Mouse (Mus musculus): Measurements from ENCODE around the gene Ubl4b.

Gene Ubl4b

GRCm38 (mm10) chr3:107524547-107524946 is 30.3 kb downstream of the Ubl4b start:
- DNase-seq (ENCODE audit: low spot score in 2 of 2) = no peak

GRCm38 (mm10) chr3:107520931-107521330 is 33.9 kb downstream of the Ubl4b start:
- DNase-seq (ENCODE audit: low spot score in 2 of 2) = no peak

GRCm38 (mm10) chr3:107517631-107518108 is 37.2 kb downstream of the Ubl4b start, which contains the start of gene Slc6a17:
Gene Slc6a17, minus strand, starts transcription at chr3:107518018.
- DNase-seq (ENCODE audit: low spot score in 2 of 2) = peak; percentile 68 to 70

GRCm38 (mm10) chr3:107516776-107517630 is 37.9 kb downstream of the Ubl4b start:
- DNase-seq (ENCODE audit: low spot score in 2 of 2) = no peak

GRCm38 (mm10) chr3:107515989-107516388 is 38.9 kb downstream of the Ubl4b start:
- no peak for DNase-seq (ENCODE audit: low spot score in 2 of 2)

- DNase-seq (ENCODE audit: low spot score in 2 of 2) = no peak
Measured at GRCm38 (mm10) chr3:107511416-107511815, 43.5 kb downstream of the Ubl4b start.

GRCm38 (mm10) chr3:107508696-107509095 is 46.2 kb downstream of the Ubl4b start:
- DNase-seq (ENCODE audit: low spot score in 2 of 2) = no peak

- no peak for DNase-seq (ENCODE audit: low spot score in 2 of 2)
Measured at GRCm38 (mm10) chr3:107507966-107508365, 46.9 kb downstream of the Ubl4b start.

GRCm38 (mm10) chr3:107506531-107506930 is 48.3 kb downstream of the Ubl4b start:
- no peak for DNase-seq (ENCODE audit: low spot score in 2 of 2)

- DNase-seq (ENCODE audit: low spot score in 2 of 2) = no peak
Measured at GRCm38 (mm10) chr3:107505464-107506367, 49.2 kb downstream of the Ubl4b start.

- DNase-seq (ENCODE audit: low spot score in 2 of 2) = no peak
Measured at GRCm38 (mm10) chr3:107504542-107504941, 50.3 kb downstream of the Ubl4b start.

- DNase-seq (ENCODE audit: low spot score in 2 of 2) = no peak
Measured at GRCm38 (mm10) chr3:107503716-107504115, 51.2 kb downstream of the Ubl4b start.
